Mouse (Mus musculus) cerebellum, adult 11-12 months (tissue): ENCODE data around the gene Mccc1.
A peak's percentile ranks its signal among the peaks of the same experiment; 100 is the strongest.

Experiments used
- DNase-seq: peaks from one replicate; pipeline ENCODE4 v3.0.0; 2022

Mccc1 gene

GRCm38 (mm10) chr3:36000275-36001239, at the start of gene Mccc1:
Gene Mccc1 (minus strand): TSS chr3:36000678.
- peak; percentile 96 for DNase-seq

- no peak for DNase-seq
These were observed 48.6 kb upstream of the Mccc1 start for GRCm38 (mm10) chr3:36049106-36049505.

- no peak for DNase-seq
These were observed 44.6 kb upstream of the Mccc1 start for GRCm38 (mm10) chr3:36045086-36045485.

- DNase-seq: no peak
These were observed 44.0 kb upstream of the Mccc1 start for GRCm38 (mm10) chr3:36044520-36044919.

- DNase-seq: no peak
These were observed 31.4 kb upstream of the Mccc1 start for GRCm38 (mm10) chr3:36031740-36032510.

- no peak for DNase-seq
These were observed 29.5 kb upstream of the Mccc1 start for GRCm38 (mm10) chr3:36029993-36030392.

- no peak for DNase-seq
These were observed 25.3 kb upstream of the Mccc1 start for GRCm38 (mm10) chr3:36025732-36026131.

GRCm38 (mm10) chr3:36011239-36011638, 10.8 kb upstream of the Mccc1 start:
- DNase-seq: no peak

- no peak for DNase-seq
These were observed 8.1 kb upstream of the Mccc1 start for GRCm38 (mm10) chr3:36008411-36009154.

GRCm38 (mm10) chr3:36004028-36004895, 3.8 kb upstream of the Mccc1 start:
- DNase-seq: peak; percentile 22

GRCm38 (mm10) chr3:35994552-35995531, 5.6 kb downstream of the Mccc1 start:
- no peak for DNase-seq

- no peak for DNase-seq
These were observed 9.8 kb downstream of the Mccc1 start for GRCm38 (mm10) chr3:35990715-35991114.

- DNase-seq: no peak
These were observed 12.4 kb downstream of the Mccc1 start for GRCm38 (mm10) chr3:35988031-35988430.

GRCm38 (mm10) chr3:35986266-35986665, 14.2 kb downstream of the Mccc1 start:
- DNase-seq: no peak

- DNase-seq: no peak
These were observed 26.9 kb downstream of the Mccc1 start for GRCm38 (mm10) chr3:35973551-35973950.

- DNase-seq: no peak
These were observed 27.5 kb downstream of the Mccc1 start for GRCm38 (mm10) chr3:35972985-35973384.

GRCm38 (mm10) chr3:35971149-35971548, 29.3 kb downstream of the Mccc1 start:
- DNase-seq: no peak

- DNase-seq: no peak
These were observed 30.0 kb downstream of the Mccc1 start for GRCm38 (mm10) chr3:35970441-35970840.

GRCm38 (mm10) chr3:35967366-35967921, 33.0 kb downstream of the Mccc1 start:
- DNase-seq: no peak

GRCm38 (mm10) chr3:35966493-35966892, 34.0 kb downstream of the Mccc1 start:
- DNase-seq: no peak
